Mouse (Mus musculus) layer of hippocampus, adult 11-12 months (tissue): Measurements from ENCODE around the gene Usp8.

Experiments
- DNase-seq: peaks from one replicate; pipeline ENCODE4 v3.0.0; 2022; ENCODE audit warnings: low spot score

The Usp8 gene

GRCm38 (mm10) chr2:126706759-126707437, at the start of gene Usp8:
Usp8 (plus strand) TSS chr2:126707328.
- DNase-seq = peak; percentile 97

GRCm38 (mm10) chr2:126663481-126663880, 43.6 kb upstream of the Usp8 start:
- peak; percentile 30 for DNase-seq

- DNase-seq = no peak
Measured at GRCm38 (mm10) chr2:126665984-126666383, 41.1 kb upstream of the Usp8 start.

GRCm38 (mm10) chr2:126668621-126669252, 38.4 kb upstream of the Usp8 start:
- DNase-seq = no peak

- DNase-seq = no peak
Measured at GRCm38 (mm10) chr2:126673317-126674242, 33.5 kb upstream of the Usp8 start.

GRCm38 (mm10) chr2:126674441-126675168, 32.5 kb upstream of the Usp8 start:
- peak; percentile 14 for DNase-seq

- DNase-seq = peak; percentile 84
Measured at GRCm38 (mm10) chr2:126675169-126676121, 31.7 kb upstream of the Usp8 start.

- DNase-seq = no peak
Measured at GRCm38 (mm10) chr2:126676122-126676515, 31.0 kb upstream of the Usp8 start, which contains the start of gene Gabpb1. Gabpb1 (minus strand) TSS chr2:126676337.

- no peak for DNase-seq
Measured at GRCm38 (mm10) chr2:126677366-126677765, 29.8 kb upstream of the Usp8 start.

GRCm38 (mm10) chr2:126682333-126682732, 24.8 kb upstream of the Usp8 start:
- DNase-seq = no peak

GRCm38 (mm10) chr2:126682937-126683336, 24.2 kb upstream of the Usp8 start:
- no peak for DNase-seq

GRCm38 (mm10) chr2:126691290-126691689, 15.8 kb upstream of the Usp8 start:
- no peak for DNase-seq

GRCm38 (mm10) chr2:126695285-126695684, 11.8 kb upstream of the Usp8 start:
- DNase-seq = no peak

- no peak for DNase-seq
Measured at GRCm38 (mm10) chr2:126707438-126707779, 281 bp downstream of the Usp8 start.

- no peak for DNase-seq
Measured at GRCm38 (mm10) chr2:126708361-126708760, 1.2 kb downstream of the Usp8 start.

GRCm38 (mm10) chr2:126712526-126712925, 5.4 kb downstream of the Usp8 start:
- no peak for DNase-seq

- DNase-seq = no peak
Measured at GRCm38 (mm10) chr2:126712950-126713349, 5.8 kb downstream of the Usp8 start.

- no peak for DNase-seq
Measured at GRCm38 (mm10) chr2:126729207-126729606, 22.1 kb downstream of the Usp8 start.

- no peak for DNase-seq
Measured at GRCm38 (mm10) chr2:126730502-126730901, 23.4 kb downstream of the Usp8 start.

GRCm38 (mm10) chr2:126735339-126736073, 28.4 kb downstream of the Usp8 start:
- peak; percentile 21 for DNase-seq
